Mouse (Mus musculus) neural tube, embryonic 11.5 days (tissue): ENCODE measurements around the gene Nadk2. TPM values are rescaled to one million over a fixed set of nuclear protein-coding genes. Genes with fewer than 3 reads are reported as not detected.

ENCODE experiments used
- ATAC-seq: fragments of 200-750 bp; cut with Nextera tagmentation; 2 replicates; pipeline ENCODE4 v1.8.0; 2017; ENCODE audit warnings: moderate number of reproducible peaks, mild to moderate bottlenecking, moderate TSS enrichment, moderate library complexity; ENCODE audit not compliant: insufficient read depth, low FRiP score, low TSS enrichment
- DNase-seq: peaks from one replicate; pipeline ENCODE4 v3.0.0-alpha.2; 2015; ENCODE audit warnings: low spot score
- H3K27ac ChIP-seq: fragments of 300-500 bp; sonication (generic); 2 replicates; pipeline ENCODE4 v1.5.1; 2014; ENCODE audit warnings: low read depth, mild to moderate bottlenecking, low read length
- H3K27me3 ChIP-seq: fragments of 300-500 bp; sonication (generic); 2 replicates; pipeline ENCODE4 v1.6.1; 2014; ENCODE audit warnings: mild to moderate bottlenecking, low read length, mixed read lengths; ENCODE audit not compliant: control insufficient read depth, insufficient read depth
- H3K36me3 ChIP-seq: fragments of 300-500 bp; sonication (generic); 2 replicates; pipeline ENCODE4 v1.6.1; 2014; ENCODE audit warnings: mild to moderate bottlenecking, low read length, moderate library complexity, mixed read lengths; ENCODE audit not compliant: control insufficient read depth, insufficient read depth
- H3K4me1 ChIP-seq: fragments of 300-500 bp; sonication (generic); 2 replicates; pipeline ENCODE4 v1.6.1; 2014; ENCODE audit warnings: low read length, mixed read lengths; ENCODE audit not compliant: control insufficient read depth, insufficient read depth
- H3K4me2 ChIP-seq: fragments of 300-500 bp; sonication (generic); 2 replicates; pipeline ENCODE4 v1.6.1; 2014; ENCODE audit warnings: low read depth, mild to moderate bottlenecking, moderate library complexity
- H3K4me3 ChIP-seq: fragments of 300-500 bp; sonication (generic); 2 replicates; pipeline ENCODE4 v1.5.1; 2014; ENCODE audit warnings: low read depth, low read length
- H3K9ac ChIP-seq: fragments of 300-500 bp; sonication (generic); 2 replicates; pipeline ENCODE4 v1.6.1; 2014; ENCODE audit warnings: mild to moderate bottlenecking, low read length
- H3K9me3 ChIP-seq: fragments of 300-500 bp; sonication (generic); 2 replicates; pipeline ENCODE4 v1.6.1; 2016; ENCODE audit warnings: low read length; ENCODE audit not compliant: control insufficient read depth
- WGBS: fragments of 180-500 bp; shearing (Covaris S2); extraction: QIAGEN DNeasy Blood & Tissue Kit; methylation state at CpG from one replicate; pipeline ENCODE4 v1.1.7; 2014; 5-methylcytosine and 5-hydroxymethylcytosine counted together
- polyA plus RNA-seq: library from polyadenylated mRNA; unstranded; fragments of >200 nt; fragmentation: Nextera tagmentation; extraction: Ambion mirVana; gene quantifications from 2 replicates; pipeline ENCODE4 v1.2.1, GENCODE M21; 2014

The Nadk2 gene
- polyA plus RNA-seq, 1 experiment from 2014 or later: 34.9 TPM

DNA sequence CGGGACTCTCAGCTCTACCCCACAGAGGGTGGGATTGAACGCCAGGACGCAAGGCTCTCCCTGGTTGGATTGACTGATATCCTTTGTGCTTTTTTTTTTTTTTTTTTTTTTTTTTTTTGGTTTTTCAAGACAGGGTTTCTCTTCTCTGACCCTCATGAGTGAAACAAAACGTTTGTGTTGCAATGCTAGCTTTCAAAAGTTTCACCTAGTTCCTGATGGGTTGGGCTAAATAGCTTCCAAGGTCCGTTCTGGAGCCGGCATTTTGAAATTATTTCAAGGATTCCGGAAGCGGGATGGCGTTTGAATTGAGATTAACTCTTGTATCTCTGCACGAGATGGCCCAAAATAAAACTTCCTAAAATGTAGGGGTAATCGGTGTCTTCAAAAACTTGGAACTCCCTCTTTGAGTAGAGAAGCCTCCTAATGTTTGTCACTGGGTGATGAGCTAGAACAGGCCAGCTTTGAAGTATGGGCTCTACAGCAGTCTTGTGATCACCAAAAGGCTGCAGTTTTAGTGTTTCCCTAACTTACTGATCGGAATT, 2.1 kb downstream of the Nadk2 start:
- Histone ChIP-seq H3K4me3 (no peak overlapping the region), H3K36me3 (no peaks in the 10 kb centered on the region), H3K9ac (no peak overlapping the region), H3K4me2 (peak overlapping the region; percentile 67), H3K27me3 (no peaks in the 10 kb centered on the region), H3K4me1 (peaks cover 3% of the 10 kb centered on the region; the same call in 1 of the 2 replicates), H3K9me3 (no peaks in the 10 kb centered on the region), H3K27ac (no peak overlapping the region)
- 60% methylated on average over 12 of the region's 12 CpGs for WGBS
- ATAC-seq: no peak
- no peak for DNase-seq

DNA sequence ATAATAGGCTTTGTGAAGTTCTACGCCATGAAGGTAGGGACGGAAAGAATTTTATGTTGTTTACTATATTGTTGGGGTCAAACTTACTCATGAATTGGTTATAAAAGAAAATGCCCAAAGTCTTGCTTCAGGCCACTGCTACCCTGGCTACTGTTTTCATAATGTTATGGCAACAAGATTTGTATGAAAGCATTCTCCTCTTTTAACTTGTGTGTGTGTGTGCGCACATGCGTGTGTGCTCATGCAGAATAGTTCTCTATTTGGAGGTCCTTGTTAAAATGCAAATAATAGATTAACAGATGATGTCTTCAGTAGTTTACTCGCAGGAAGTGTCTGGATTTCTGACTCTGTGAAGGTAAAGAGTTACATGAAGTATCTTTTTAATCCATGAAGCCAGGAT, 2.6 kb downstream of the Nadk2 start:
- Histone ChIP-seq H3K4me3 (no peak overlapping the region), H3K4me2 (no peak overlapping the region; the same call in 1 of the 2 replicates), H3K9ac (no peak overlapping the region), H3K9me3 (no peaks in the 10 kb centered on the region), H3K27me3 (no peaks in the 10 kb centered on the region), H3K36me3 (no peaks in the 10 kb centered on the region), H3K4me1 (peaks cover 3% of the 10 kb centered on the region; the same call in 1 of the 2 replicates), H3K27ac (no peak overlapping the region)
- DNase-seq: no peak
- 85% methylated on average over 5 of the region's 5 CpGs for WGBS
- no peak for ATAC-seq

DNA sequence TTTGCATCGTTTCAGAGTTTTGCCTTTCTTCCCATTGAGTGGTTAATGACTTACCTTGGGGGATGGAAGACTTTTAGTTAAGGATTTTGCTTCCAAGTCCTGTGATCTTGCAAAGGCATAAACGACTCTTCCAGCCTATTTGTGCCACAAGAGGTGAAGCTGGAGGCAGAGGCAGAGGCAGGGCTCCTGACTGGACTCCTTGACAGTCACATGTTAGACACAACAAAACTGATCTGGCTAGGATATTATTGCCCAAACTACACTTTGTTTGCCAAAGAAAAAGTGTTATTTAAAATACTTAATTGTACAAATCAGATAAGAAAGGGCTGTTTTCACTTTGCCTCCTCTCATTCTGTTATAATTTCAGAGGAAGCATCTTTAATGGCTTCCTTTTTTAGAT, 3.1 kb downstream of the Nadk2 start:
- Histone ChIP-seq H3K27me3 (no peaks in the 10 kb centered on the region), H3K9ac (no peak overlapping the region), H3K4me2 (no peak overlapping the region), H3K4me1 (peaks cover 3% of the 10 kb centered on the region; the same call in 1 of the 2 replicates), H3K4me3 (no peak overlapping the region), H3K36me3 (no peaks in the 10 kb centered on the region), H3K9me3 (no peaks in the 10 kb centered on the region), H3K27ac (no peak overlapping the region)
- 39% methylated on average over 2 of the region's 2 CpGs for WGBS
- no peak for ATAC-seq
- no peak for DNase-seq

DNA sequence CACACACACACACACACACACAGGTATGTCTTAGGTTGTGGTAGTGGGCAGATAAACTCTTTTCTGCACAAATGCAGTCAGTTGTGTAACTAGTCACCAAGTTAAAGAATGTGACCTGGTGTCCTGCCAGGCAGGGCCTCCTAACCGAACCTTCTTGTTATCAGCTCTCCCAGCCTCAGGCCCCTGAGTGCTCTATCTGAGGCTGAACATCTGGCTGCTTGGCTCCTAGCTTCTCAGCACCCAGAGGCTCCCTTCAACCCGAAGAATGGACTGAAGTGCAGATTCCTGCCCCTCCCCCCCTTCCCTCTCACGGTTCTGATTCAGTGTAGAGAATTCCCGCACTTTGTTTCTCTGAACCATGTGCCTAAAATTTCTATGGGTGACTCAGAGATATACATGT, 3.6 kb downstream of the Nadk2 start:
- H3K4me1 ChIP-seq: peaks cover 3% of the 10 kb centered on the region; the same call in 1 of the 2 replicates
- no peak overlapping the region for H3K4me2 ChIP-seq
- H3K9ac ChIP-seq: no peak overlapping the region
- no peak overlapping the region for H3K27ac ChIP-seq
- no peak for ATAC-seq
- H3K27me3 ChIP-seq: no peaks in the 10 kb centered on the region
- no peaks in the 10 kb centered on the region for H3K9me3 ChIP-seq
- no peaks in the 10 kb centered on the region for H3K36me3 ChIP-seq
- DNase-seq: no peak
- 13% methylated on average over 4 of the region's 4 CpGs for WGBS
- no peak overlapping the region for H3K4me3 ChIP-seq

DNA sequence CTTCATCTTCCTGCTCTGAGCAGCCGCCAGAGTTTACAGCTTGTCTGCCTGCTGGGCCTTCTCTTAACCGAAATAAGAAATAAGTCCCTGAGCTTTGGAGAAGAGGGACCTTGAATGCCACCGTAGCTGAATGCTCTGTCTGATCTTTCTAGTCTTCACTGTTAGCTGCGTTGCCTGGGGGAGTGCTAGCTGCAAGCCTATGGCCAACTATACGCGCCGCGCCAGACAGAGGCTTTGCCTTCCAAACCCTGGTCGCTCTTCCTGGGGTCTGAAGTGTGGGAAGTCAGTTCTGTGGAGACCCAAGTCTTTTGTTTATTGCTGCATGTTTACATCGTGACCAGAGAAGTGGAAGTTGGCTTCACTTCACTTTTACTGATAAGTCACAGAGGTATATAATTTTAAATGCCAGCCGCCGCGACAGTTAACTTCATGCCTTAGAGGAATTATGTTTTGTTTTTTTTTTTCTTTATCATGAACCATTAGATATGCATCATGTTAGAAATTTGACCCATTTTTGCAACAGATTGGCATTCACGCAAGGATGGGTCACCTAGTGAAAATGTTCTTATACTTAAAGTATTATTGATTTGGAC, 4.6 kb downstream of the Nadk2 start:
- no peaks in the 10 kb centered on the region for H3K9me3 ChIP-seq
- 73% methylated on average over 14 of the region's 14 CpGs for WGBS
- H3K4me2 ChIP-seq: no peak overlapping the region; the same call in 1 of the 2 replicates
- no peaks in the 10 kb centered on the region for H3K36me3 ChIP-seq
- no peaks in the 10 kb centered on the region for H3K27me3 ChIP-seq
- DNase-seq (no peak), ATAC-seq (no peak)
- no peak overlapping the region for H3K27ac ChIP-seq
- H3K4me1 ChIP-seq: peaks cover 3% of the 10 kb centered on the region; the same call in 1 of the 2 replicates
- no peak overlapping the region for H3K4me3 ChIP-seq
- no peak overlapping the region for H3K9ac ChIP-seq

DNA sequence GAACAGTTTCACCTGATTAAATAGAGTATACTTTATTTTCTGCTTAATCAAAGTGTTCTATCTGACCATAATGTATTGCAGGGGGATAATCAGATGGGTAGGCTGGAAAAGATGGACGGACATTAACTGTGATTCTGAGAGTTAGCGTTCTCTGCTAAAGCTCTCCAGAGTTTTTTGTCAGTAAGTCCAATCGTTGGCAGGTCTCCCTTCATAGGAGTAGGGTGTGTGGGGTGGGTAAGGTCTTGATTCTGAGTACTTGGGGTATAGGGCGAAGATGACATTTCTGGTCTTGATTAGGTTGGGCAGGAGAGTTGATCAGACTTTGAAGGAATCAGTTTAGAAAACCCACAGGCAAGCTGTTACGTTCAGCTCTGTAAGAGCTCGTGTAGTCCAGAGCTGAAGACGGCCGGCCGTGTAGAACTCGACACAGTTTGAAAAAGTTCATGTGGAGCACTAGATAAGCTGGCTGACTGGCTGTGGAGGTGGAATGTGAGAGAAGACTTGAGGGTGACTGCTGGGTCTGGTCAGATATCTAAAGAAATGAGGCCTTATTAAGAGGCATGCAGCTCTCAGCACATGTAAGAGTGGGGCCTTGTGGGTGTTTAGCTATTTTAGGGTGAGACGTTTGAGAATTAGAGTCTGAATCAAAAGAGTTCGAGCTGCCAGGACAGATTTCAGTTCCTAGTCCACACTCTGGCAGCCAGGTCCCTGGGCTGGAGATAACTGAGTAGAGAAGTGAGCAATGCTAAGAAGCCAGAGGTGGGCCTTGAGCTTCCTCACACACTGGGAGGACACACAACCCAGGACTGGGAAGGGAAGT, 7.6 kb downstream of the Nadk2 start:
- Histone ChIP-seq H3K9ac (no peak overlapping the region), H3K27ac (no peak overlapping the region)
- WGBS: 80% methylated on average over 12 of the region's 12 CpGs

DNA sequence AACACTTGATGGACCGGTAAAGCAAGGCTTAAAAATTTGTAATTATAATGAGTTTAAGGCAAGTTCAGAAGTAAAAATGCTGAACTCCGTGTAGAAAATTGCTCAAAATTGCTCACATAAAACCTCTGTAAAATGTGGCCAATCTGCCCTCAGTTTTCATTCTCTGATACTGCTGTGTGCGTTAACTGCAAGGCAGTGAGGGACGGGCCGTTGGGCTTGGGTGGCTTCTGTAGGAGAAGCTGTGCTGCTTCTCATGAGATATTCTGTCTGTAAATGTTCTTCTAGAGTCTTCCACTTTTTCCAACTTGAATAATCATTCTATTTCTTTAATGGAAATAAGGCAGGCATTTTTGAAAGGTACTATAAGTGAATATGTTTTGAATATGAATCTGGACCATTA, 8.6 kb downstream of the Nadk2 start:
- ATAC-seq: no peak
- H3K27me3 ChIP-seq: no peaks in the 10 kb centered on the region
- 66% methylated on average over 5 of the region's 5 CpGs for WGBS

More for the DNA sequence above, 7.6 kb downstream of the Nadk2 start:
- Histone ChIP-seq H3K27me3 (no peaks in the 10 kb centered on the region), H3K4me3 (no peak overlapping the region), H3K9me3 (no peaks in the 10 kb centered on the region), H3K4me1 (no peaks in the 10 kb centered on the region), H3K4me2 (no peak overlapping the region), H3K36me3 (no peaks in the 10 kb centered on the region)
- ATAC-seq (no peak), DNase-seq (no peak)

DNA sequence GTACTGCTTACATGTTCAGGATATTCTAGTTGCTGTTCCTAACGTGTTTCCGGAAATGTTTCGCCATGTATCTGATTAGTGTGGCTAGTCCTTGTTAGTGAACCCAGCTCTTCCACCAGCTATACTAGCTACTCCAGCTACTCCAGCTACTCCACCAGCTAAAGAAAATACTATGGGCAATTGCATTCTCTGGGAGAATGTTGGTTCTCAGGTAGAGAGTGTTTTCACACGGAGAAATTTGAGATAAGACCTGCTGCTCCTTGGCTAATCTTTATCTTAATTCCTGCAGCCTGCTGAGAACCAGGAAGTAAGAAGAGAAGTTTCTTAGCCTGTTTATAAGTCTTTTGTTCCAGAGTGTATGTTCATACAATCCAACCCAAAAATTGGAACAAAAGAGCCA, 9.1 kb downstream of the Nadk2 start:
- H3K9me3 ChIP-seq: no peaks in the 10 kb centered on the region
- no peaks in the 10 kb centered on the region for H3K36me3 ChIP-seq
- H3K4me1 ChIP-seq: no peaks in the 10 kb centered on the region
- no peak overlapping the region for H3K4me2 ChIP-seq
- H3K4me3 ChIP-seq: no peak overlapping the region
- H3K27ac ChIP-seq: no peak overlapping the region
- H3K9ac ChIP-seq: no peak overlapping the region
- DNase-seq (no peak), ATAC-seq (no peak)
- H3K27me3 ChIP-seq: no peaks in the 10 kb centered on the region
- 77% methylated on average over 4 of the region's 4 CpGs for WGBS

More for the DNA sequence above, 8.6 kb downstream of the Nadk2 start:
- H3K27ac ChIP-seq: no peak overlapping the region
- H3K36me3 ChIP-seq: no peaks in the 10 kb centered on the region
- no peak overlapping the region for H3K4me2 ChIP-seq
- H3K4me3 ChIP-seq: no peak overlapping the region
- H3K4me1 ChIP-seq: no peaks in the 10 kb centered on the region
- DNase-seq: no peak
- no peak overlapping the region for H3K9ac ChIP-seq
- H3K9me3 ChIP-seq: no peaks in the 10 kb centered on the region
